Mouse (Mus musculus) kidney, embryonic 16.5 days (tissue): ENCODE data around the gene Zfp503. TPM values are rescaled to one million over a fixed set of nuclear protein-coding genes. Genes with fewer than 3 reads are reported as not detected.

Source experiments
- ATAC-seq: fragments of 200-750 bp; cut with Nextera tagmentation; 2 replicates; pipeline ENCODE4 v1.8.0; 2017; ENCODE audit warnings: moderate TSS enrichment; ENCODE audit not compliant: low FRiP score, low TSS enrichment
- H3K27ac ChIP-seq: fragments of 300-500 bp; sonication (generic); 2 replicates; pipeline ENCODE4 v1.5.1; 2014; ENCODE audit warnings: low read length
- H3K27me3 ChIP-seq: fragments of 300-500 bp; sonication (generic); 2 replicates; pipeline ENCODE4 v1.6.1; 2014; ENCODE audit warnings: low read length, control low read depth, mixed read lengths; ENCODE audit not compliant: insufficient read depth
- H3K36me3 ChIP-seq: fragments of 300-500 bp; sonication (generic); 2 replicates; pipeline ENCODE4 v1.6.1; 2014; ENCODE audit warnings: low read length, control low read depth, mixed read lengths; ENCODE audit not compliant: insufficient read depth
- H3K4me1 ChIP-seq: fragments of 300-500 bp; sonication (generic); 2 replicates; pipeline ENCODE4 v1.6.1; 2014; ENCODE audit warnings: low read length, control low read depth, mixed read lengths; ENCODE audit not compliant: insufficient read depth
- H3K4me2 ChIP-seq: fragments of 300-500 bp; sonication (generic); replicated peaks from 2 replicates; pipeline ENCODE4 v1.6.1; 2014; ENCODE audit warnings: low read depth, low read length
- H3K4me3 ChIP-seq: fragments of 300-500 bp; sonication (generic); 2 replicates; pipeline ENCODE4 v1.5.1; 2014; ENCODE audit warnings: mild to moderate bottlenecking, low read length
- H3K9ac ChIP-seq: fragments of 300-500 bp; sonication (generic); replicated peaks from 2 replicates; pipeline ENCODE4 v1.6.1; 2014; ENCODE audit warnings: low read length
- H3K9me3 ChIP-seq: fragments of 300-500 bp; sonication (generic); 2 replicates; pipeline ENCODE4 v1.6.1; 2016; ENCODE audit warnings: low read length, control low read depth
- WGBS: fragments of 180-500 bp; shearing (Covaris S2); extraction: QIAGEN DNeasy Blood & Tissue Kit; methylation state at CpG from one replicate; pipeline ENCODE4 v1.1.7; 2014; 5-methylcytosine and 5-hydroxymethylcytosine counted together
- polyA plus RNA-seq: library from polyadenylated mRNA; unstranded; fragments of >200 nt; fragmentation: Nextera tagmentation; extraction: Ambion mirVana; gene quantifications from 2 replicates; pipeline ENCODE4 v1.2.1, GENCODE M21; 2015

Gene Zfp503
- polyA plus RNA-seq, 1 experiment from 2014 or later, result 27.5 TPM

- no peak overlapping the region for H3K27ac ChIP-seq
- peaks cover 12% of the 10 kb centered on the region; the same call in 1 of the 2 replicates for H3K4me1 ChIP-seq
- H3K36me3 ChIP-seq, result no peaks in the 10 kb centered on the region
- H3K4me3 ChIP-seq, result no peak overlapping the region
- ATAC-seq, result no peak
- no peaks in the 10 kb centered on the region for H3K9me3 ChIP-seq
- H3K9ac ChIP-seq, result no peak overlapping the region
- H3K4me2 ChIP-seq, result no peak overlapping the region
- 0 out of 2 replicates have a peak, but pooled peaks cover 4% of the 10 kb centered on the region for H3K27me3 ChIP-seq
- WGBS, result 38% methylated on average over 5 of the region's 5 CpGs
Observed at GRCm38 (mm10) chr14:22017011-22017410, 27.6 kb upstream of the Zfp503 start.

- H3K4me2 ChIP-seq, result no peak overlapping the region
- 34% methylated on average over 4 of the region's 4 CpGs for WGBS
- peak overlapping the region; percentile 33; the same call in 1 of the 2 replicates for H3K27ac ChIP-seq
- no peak overlapping the region for H3K4me3 ChIP-seq
- H3K4me1 ChIP-seq, result peaks cover 12% of the 10 kb centered on the region; the same call in 1 of the 2 replicates
- no peaks in the 10 kb centered on the region for H3K9me3 ChIP-seq
- 0 out of 2 replicates have a peak, but pooled peaks cover 4% of the 10 kb centered on the region for H3K27me3 ChIP-seq
- no peak overlapping the region for H3K9ac ChIP-seq
- ATAC-seq, result peak; percentile 53
- no peaks in the 10 kb centered on the region for H3K36me3 ChIP-seq
Observed at GRCm38 (mm10) chr14:22014781-22015180, 25.4 kb upstream of the Zfp503 start.

DNA sequence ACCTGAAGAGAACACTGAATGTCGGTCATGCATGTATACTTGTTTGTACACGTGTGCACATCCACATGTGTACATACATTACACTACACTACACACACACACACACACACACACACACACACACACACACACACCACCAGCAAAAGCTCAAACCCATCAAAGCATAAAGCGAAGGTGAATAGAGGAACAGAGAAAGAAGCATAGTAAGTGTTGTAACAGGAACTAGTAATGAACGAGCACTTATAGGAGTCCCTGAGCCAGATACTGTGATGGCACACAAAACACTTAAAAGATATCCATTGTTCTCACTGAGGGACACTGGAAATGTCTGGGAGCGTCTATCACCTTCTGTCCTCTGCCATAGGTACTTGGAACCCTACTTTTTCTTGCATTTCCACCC is 24.9 kb upstream of the Zfp503 start:
- Histone ChIP-seq H3K9me3 (no peaks in the 10 kb centered on the region), H3K4me2 (no peak overlapping the region), H3K27ac (peak overlapping the region; percentile 33; the same call in 1 of the 2 replicates), H3K27me3 (0 out of 2 replicates have a peak, but pooled peaks cover 4% of the 10 kb centered on the region), H3K4me3 (no peak overlapping the region), H3K9ac (no peak overlapping the region), H3K36me3 (no peaks in the 10 kb centered on the region), H3K4me1 (peaks cover 10% of the 10 kb centered on the region; the same call in 1 of the 2 replicates)
- ATAC-seq, result no peak
- WGBS, result 81% methylated on average over 5 of the region's 5 CpGs

GRCm38 (mm10) chr14:22007006-22007405 is 17.6 kb upstream of the Zfp503 start:
- H3K9me3 ChIP-seq, result no peaks in the 10 kb centered on the region
- H3K27me3 ChIP-seq, result no peaks in the 10 kb centered on the region
- no peak for ATAC-seq
- no peak overlapping the region for H3K4me3 ChIP-seq
- no peaks in the 10 kb centered on the region for H3K4me1 ChIP-seq
- no peak overlapping the region for H3K4me2 ChIP-seq
- H3K27ac ChIP-seq, result no peak overlapping the region
- no peak overlapping the region for H3K9ac ChIP-seq
- 88% methylated on average over 6 of the region's 6 CpGs for WGBS
- H3K36me3 ChIP-seq, result no peaks in the 10 kb centered on the region

- Histone ChIP-seq H3K27ac (no peak overlapping the region), H3K27me3 (no peaks in the 10 kb centered on the region), H3K9ac (no peak overlapping the region), H3K36me3 (no peaks in the 10 kb centered on the region), H3K9me3 (no peaks in the 10 kb centered on the region), H3K4me1 (no peaks in the 10 kb centered on the region), H3K4me3 (no peak overlapping the region), H3K4me2 (no peak overlapping the region)
- ATAC-seq, result no peak
- WGBS, result 57% methylated on average over 4 of the region's 4 CpGs
Observed at GRCm38 (mm10) chr14:22004943-22005342, 15.5 kb upstream of the Zfp503 start.

DNA sequence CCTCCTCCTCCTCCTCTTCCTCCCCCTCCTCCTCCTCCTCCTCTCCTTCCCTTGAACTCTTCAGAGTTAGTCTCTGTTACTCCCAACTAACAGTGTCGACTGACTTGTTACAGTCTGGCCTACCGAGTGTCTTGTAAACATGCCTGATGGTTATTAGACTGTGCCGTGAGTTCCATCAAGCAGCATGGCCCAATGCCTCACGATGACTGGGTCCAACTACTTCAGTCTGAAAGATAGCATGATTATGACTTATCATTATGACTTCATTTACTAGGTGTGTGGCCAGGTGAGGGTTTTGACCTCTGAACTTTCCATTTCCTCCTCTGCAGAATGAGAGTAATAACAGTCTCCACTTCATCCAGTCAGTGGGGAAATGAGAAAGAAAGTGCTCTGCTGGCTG is 14.2 kb upstream of the Zfp503 start:
- H3K4me2 ChIP-seq, result no peak overlapping the region
- H3K9ac ChIP-seq, result no peak overlapping the region
- H3K9me3 ChIP-seq, result no peaks in the 10 kb centered on the region
- no peak overlapping the region for H3K27ac ChIP-seq
- ATAC-seq, result no peak
- H3K36me3 ChIP-seq, result no peaks in the 10 kb centered on the region
- no peaks in the 10 kb centered on the region for H3K4me1 ChIP-seq
- 70% methylated on average over 4 of the region's 4 CpGs for WGBS
- no peak overlapping the region for H3K4me3 ChIP-seq
- no peaks in the 10 kb centered on the region for H3K27me3 ChIP-seq

DNA sequence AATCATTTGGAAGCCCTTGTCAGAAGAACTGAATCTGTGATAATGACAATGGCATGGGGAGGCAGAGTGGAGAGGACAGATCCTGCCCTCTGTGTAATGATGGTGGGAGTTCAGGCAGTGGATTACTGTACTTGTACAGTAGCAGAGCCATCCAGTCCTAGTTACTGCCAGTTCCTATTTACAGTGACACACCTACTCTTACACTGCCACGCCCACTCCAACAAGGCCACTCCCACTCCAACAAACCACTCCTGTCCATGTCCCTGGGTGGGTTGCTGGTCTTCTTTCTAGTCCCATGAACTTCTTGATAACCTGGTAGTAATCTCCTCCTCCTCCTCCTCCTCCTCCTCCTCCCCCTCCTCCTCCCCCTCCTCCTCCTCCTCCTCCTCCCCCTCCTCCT is 13.8 kb upstream of the Zfp503 start:
- no peak overlapping the region for H3K27ac ChIP-seq
- no peaks in the 10 kb centered on the region for H3K4me1 ChIP-seq
- H3K27me3 ChIP-seq, result no peaks in the 10 kb centered on the region
- no peaks in the 10 kb centered on the region for H3K36me3 ChIP-seq
- no peak overlapping the region for H3K4me3 ChIP-seq
- H3K4me2 ChIP-seq, result no peak overlapping the region
- no peak for ATAC-seq
- WGBS, result 77% methylated on average over 1 of the region's 1 CpGs
- H3K9me3 ChIP-seq, result no peaks in the 10 kb centered on the region
- no peak overlapping the region for H3K9ac ChIP-seq

DNA sequence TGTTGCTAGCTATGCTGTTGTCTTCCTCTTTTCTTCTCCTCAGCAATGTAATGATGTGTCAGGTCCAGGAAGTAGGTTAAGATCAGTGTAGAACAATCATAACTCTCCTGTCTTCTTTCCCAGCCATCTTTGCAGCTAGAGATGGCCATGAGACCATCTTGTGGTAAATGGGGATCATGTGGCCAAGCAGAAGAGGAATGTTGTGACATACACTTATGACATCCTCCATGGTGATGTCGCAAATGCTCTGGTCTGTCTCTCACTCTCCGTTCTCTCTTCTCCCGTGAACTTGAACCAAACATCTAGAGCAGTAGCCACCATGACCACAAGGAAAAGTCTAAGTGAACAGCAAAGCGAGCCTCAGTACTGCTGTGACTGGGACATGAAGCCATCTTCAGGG is 10.2 kb upstream of the Zfp503 start:
- Histone ChIP-seq H3K4me2 (no peak overlapping the region), H3K36me3 (no peaks in the 10 kb centered on the region), H3K4me1 (peaks cover 4% of the 10 kb centered on the region), H3K27me3 (no peaks in the 10 kb centered on the region), H3K9ac (no peak overlapping the region), H3K4me3 (no peak overlapping the region), H3K27ac (no peak overlapping the region), H3K9me3 (no peaks in the 10 kb centered on the region)
- no peak for ATAC-seq
- 93% methylated on average over 4 of the region's 4 CpGs for WGBS

DNA sequence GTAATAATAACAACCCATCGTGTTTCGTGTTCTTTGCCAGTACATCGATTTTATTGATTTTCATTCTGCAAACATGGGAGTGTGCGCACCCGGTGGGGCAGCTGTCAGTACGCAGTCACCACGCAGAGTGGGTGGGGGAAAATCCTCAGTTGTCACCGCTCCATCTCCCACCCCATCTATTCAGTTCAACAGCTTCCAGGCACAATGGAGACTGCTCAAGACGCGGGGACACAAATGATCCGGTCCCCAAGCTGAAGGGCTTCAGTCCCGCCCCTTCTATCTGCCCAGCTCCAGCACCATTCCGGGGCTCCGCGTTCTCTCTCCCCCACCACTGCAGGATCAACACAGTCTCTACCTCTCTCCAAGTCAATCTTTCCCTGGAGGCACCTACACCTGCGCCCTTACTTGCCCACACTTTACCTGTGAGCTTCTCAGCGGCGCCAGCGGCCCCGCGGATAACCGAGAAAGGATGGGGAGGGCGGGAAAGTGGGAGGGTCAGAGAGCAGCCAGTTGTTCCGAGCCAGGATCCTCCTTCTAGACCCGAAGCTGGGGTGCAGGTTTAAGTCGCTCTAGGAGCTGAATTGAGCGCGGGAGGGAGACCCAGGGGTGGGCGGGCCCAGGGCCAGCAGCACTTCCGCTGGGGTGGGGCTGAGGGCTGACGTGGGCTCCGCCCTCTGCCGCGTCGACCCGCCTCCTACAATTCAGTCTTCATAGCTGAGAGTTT is 5.8 kb upstream of the Zfp503 start:
- Histone ChIP-seq H3K9ac (peak overlapping the region; percentile 84), H3K9me3 (no peaks in the 10 kb centered on the region), H3K27ac (peak overlapping the region; percentile 92), H3K36me3 (no peaks in the 10 kb centered on the region), H3K27me3 (no peaks in the 10 kb centered on the region), H3K4me1 (peaks cover 33% of the 10 kb centered on the region), H3K4me3 (peak overlapping the region; percentile 78), H3K4me2 (peak overlapping the region; percentile 86)
- ATAC-seq, result peak; percentile 86
- under 1% methylated on average over 35 of the region's 36 CpGs for WGBS
